Mouse (Mus musculus) large intestine, adult 2 months (tissue): ENCODE data around the gene Dnah9. TPM values are rescaled to one million over a fixed set of nuclear protein-coding genes. Genes with fewer than 3 reads are reported as not detected.

ENCODE experiments used
- DNase-seq: peaks from one replicate; pipeline ENCODE4 v3.0.0-alpha.2; 2012; ENCODE audit warnings: low read depth, low spot score
- WGBS: fragments of 180-500 bp; shearing (Covaris S2); methylation state at CpG from one replicate; pipeline ENCODE4 v1.1.7; 2018; 5-methylcytosine and 5-hydroxymethylcytosine counted together
- polyA plus RNA-seq: library from polyadenylated mRNA; depleted of rRNA; stranded (reverse); fragments of >200 nt; gene quantifications from 2 replicates; pipeline ENCODE4 v1.2.3, GENCODE M21; 2012

The Dnah9 gene
- polyA plus RNA-seq, 1 experiment, result 0.06 TPM

DNA sequence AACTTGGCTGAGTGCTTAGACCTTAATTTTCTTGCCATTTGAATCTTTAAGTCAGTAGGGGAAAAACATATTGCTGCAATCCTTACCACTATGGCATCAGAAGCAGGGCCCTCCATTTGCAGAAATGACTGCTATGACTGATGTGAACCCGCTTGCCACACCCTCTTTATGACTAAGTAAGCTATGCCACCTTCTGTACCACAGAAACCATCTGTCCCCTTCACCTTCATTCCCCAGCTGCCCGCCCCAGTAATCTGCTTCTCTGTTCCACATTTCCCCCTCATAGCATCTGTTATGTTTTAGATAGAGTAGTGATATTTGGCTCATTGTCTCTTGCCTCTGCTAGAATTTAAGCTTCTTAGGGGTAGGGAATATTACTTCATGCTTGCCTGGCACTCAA is 237.6 kb downstream of the Dnah9 start:
- WGBS, result 51% methylated on average over 2 of the region's 2 CpGs
- no peak for DNase-seq

GRCm38 (mm10) chr11:65930359-65930758 is 238.0 kb downstream of the Dnah9 start:
- 52% methylated on average over 4 of the region's 4 CpGs for WGBS
- no peak for DNase-seq

- no peak for DNase-seq
- 65% methylated on average over 1 of the region's 1 CpGs for WGBS
These were observed 240.4 kb downstream of the Dnah9 start for GRCm38 (mm10) chr11:65927962-65928361.

- DNase-seq, result no peak
- 66% methylated on average over 10 of the region's 10 CpGs for WGBS
These were observed 249.7 kb downstream of the Dnah9 start for GRCm38 (mm10) chr11:65918480-65919236.

DNA sequence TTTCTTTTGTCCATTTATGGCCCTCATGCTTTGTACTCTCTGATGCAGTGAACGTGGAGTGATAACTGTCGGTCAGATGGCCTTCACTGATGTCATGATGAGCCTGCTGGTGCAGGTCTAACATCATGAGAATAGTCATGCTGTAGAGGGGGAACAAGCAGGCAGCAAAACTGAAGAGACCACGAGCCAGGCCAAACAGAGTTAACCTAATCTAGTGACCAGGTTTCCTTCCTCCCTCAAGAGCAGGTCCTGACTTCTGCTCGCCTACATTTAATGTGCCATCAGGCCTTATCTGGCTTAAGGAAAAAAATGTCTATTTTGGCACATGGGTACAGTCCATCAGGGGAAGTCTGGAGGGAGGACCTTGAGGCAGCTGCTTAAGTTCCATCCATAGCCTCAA is 259.2 kb downstream of the Dnah9 start:
- DNase-seq, result no peak
- 64% methylated on average over 4 of the region's 4 CpGs for WGBS

GRCm38 (mm10) chr11:65905487-65905886 is 262.9 kb downstream of the Dnah9 start:
- 69% methylated on average over 2 of the region's 2 CpGs for whole genome bisulfite sequencing
- DNase-seq, result no peak

DNA sequence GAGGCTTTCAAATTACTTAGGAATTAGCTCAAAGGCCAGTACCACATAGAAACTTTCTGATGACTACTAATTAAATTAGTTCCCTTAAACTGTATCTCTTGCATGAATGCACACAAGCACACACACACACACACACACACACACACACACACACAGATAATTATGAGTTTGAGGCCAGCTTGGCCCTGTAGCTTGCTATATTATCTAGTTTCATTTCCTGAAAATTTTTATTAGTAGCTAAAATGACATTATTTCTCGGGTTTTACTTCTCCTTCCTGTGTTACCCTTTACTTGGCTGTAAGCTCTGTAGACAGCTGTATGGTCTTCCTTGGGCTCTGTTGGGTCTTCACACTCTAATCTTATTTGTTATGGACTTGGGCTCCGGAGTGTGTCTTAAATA is 264.4 kb downstream of the Dnah9 start:
- WGBS, result 61% methylated on average over 2 of the region's 2 CpGs
- no peak for DNase-seq

GRCm38 (mm10) chr11:65881465-65881864 is 286.9 kb downstream of the Dnah9 start:
- 76% methylated on average over 2 of the region's 2 CpGs for WGBS
- no peak for DNase-seq

DNA sequence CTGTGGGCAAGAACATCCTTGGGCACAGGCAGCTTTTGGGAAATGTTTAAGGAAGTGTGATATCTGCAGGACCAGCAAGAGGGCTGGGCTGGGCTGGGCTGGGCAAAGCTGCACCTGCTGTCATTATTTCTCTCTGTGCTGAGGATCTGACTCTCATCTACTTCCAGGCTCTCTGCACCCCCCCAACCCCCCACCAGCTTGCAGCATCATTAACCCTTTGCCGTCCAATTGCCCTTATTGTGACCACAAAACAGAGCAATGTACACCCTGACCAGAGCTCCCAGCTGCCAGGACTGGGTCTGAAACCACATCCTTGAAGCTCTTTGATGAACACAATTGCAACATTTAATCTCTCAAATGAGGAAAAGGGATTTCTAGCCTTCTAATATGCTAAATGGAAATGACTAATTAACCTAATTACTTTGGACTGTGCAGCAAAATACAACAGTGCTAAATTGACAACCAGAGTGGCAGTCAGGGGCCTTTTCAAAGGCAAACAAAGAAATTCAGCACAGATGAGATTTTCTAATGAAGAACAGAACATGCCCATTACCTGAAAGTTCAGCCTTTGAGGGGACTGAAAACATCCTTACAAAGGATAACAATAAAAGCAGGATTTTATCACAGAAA is 291.1 kb downstream of the Dnah9 start:
- 78% methylated on average over 1 of the region's 1 CpGs for WGBS
- no peak for DNase-seq

DNA sequence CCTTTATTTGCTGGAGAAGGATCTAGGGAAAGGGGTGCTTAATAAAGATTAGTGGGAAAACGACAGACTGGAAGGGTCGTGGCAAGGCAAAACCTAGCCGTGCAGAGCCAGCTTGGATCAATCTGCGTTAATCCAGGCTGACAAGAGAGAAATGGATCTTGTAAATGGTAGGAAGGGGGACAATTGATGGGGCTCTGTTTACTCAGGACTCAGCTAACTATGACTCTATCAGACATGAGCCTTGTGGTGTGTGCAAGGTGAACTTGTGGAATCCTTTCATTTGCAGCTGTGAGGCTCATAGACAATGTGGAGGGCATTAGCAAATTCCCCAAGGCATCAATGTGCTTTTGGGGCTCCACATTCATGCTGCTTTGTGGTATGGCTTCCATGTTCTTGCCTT is 306.9 kb downstream of the Dnah9 start:
- WGBS, result 30% methylated on average over 4 of the region's 4 CpGs
- no peak for DNase-seq

DNA sequence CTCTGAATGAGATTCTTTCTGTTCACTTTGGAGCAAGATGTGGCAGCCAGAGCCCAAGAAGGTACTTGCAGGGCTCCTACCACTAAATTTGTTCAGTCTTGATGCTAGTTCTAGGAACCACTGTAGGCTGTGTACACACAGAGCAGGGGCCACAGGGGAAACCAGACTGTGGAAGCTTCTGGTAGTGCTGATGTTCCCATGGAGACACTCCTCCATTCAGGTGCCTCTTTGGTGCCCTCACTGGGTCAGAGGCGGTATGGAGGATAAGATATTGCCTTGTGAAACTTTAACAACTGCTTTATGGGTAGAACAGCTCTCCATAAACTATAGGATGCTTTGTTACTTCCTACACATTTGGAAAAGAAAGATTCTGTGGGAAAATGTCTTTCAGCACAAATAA is 316.3 kb downstream of the Dnah9 start:
- 4% methylated on average over 1 of the region's 1 CpGs for WGBS
- DNase-seq, result no peak

GRCm38 (mm10) chr11:65846446-65846845 is 321.9 kb downstream of the Dnah9 start:
- DNase-seq, result no peak
- 35% methylated on average over 5 of the region's 5 CpGs for WGBS

DNA sequence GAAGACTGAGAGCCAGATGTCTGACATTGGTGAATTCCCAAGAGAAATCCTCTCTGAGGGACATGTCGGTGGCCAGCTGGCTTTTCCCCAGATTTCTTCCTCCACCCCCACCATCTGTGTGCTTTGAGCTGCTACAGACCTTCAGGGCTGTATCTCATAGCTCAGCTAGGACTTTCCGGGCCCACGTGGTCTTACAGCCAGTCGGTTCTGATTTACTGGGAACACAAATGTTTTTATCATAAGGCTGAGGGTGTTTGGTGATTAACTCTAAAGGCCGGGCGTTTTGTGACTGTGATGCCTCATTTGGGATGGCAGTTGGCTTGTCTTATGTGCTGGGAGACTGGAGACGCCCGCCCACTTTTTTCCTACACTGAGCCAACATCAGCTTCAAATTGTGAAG is 329.4 kb downstream of the Dnah9 start:
- WGBS, result 72% methylated on average over 8 of the region's 8 CpGs
- no peak for DNase-seq

GRCm38 (mm10) chr11:65824556-65824955 is 343.8 kb downstream of the Dnah9 start:
- 82% methylated on average over 3 of the region's 3 CpGs for WGBS
- DNase-seq, result no peak

- WGBS, result 29% methylated on average over 7 of the region's 7 CpGs
- no peak for DNase-seq
These were observed 347.5 kb downstream of the Dnah9 start for GRCm38 (mm10) chr11:65820877-65821276.

DNA sequence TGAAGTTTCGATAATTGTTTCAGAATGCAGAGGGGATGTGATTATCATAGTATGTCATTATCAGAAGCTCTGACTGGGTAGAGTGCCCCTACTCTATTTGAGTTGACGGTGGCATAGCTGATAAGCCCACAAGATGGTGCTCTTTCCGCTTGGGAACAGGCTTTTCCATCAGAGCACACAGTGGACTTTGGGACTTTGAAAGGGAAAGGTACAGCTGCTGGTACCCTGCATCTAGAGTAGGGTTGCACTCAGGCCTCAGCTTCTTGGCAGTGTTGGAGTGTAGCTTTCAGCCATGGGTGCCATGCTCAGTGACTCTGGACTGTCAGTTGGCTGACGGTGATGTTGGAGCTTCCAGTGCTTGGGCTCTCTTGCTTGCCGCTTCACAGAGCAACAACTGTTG is 348.1 kb downstream of the Dnah9 start:
- WGBS, result 86% methylated on average over 5 of the region's 5 CpGs
- no peak for DNase-seq

- WGBS, result 20% methylated on average over 1 of the region's 1 CpGs
- DNase-seq, result no peak
These were observed 350.2 kb downstream of the Dnah9 start for GRCm38 (mm10) chr11:65818193-65818592.

DNA sequence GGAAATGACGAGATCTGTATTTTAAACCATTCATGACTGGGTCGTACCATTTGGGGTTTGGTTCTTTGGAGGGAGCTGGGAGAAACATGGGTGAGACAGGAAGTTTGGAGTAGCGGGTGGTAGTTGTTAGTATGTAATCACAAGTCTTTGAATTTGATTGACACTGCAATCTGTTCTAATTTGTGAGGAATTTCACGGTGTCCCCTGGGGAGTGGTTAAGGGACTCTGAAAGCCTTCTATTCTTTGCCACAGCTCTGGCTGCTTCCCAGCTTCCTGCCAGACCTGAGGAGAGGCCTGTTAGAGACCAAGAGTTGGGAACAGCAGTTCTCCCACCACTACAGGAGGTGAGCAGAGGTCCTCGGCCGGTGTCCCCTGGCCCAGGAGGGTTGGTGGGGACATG is 352.1 kb downstream of the Dnah9 start:
- DNase-seq, result no peak
- 86% methylated on average over 6 of the region's 6 CpGs for WGBS

GRCm38 (mm10) chr11:65814381-65814780 is 354.0 kb downstream of the Dnah9 start:
- WGBS, result 96% methylated on average over 9 of the region's 9 CpGs
- DNase-seq, result no peak

DNA sequence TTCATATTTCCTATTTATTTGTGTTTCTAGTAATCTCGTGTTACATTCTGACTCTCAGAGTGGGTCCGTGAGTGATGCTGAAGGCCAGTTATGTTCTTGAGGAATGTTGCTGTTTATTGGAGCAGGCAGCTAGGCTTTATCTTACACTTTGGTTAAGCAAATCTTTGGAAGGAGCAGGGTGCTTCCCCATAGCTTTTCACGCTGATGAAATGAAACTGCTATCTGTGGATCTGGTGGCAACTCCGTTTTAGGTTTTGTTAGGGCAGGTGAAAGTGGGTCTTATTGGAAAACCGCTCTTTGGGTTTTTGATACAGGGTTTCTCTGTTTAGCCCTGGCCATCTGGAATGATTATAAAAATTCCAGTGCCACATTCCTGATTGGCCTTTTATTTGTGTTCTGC is 356.3 kb downstream of the Dnah9 start:
- DNase-seq, result no peak
- 59% methylated on average over 5 of the region's 5 CpGs for WGBS

DNA sequence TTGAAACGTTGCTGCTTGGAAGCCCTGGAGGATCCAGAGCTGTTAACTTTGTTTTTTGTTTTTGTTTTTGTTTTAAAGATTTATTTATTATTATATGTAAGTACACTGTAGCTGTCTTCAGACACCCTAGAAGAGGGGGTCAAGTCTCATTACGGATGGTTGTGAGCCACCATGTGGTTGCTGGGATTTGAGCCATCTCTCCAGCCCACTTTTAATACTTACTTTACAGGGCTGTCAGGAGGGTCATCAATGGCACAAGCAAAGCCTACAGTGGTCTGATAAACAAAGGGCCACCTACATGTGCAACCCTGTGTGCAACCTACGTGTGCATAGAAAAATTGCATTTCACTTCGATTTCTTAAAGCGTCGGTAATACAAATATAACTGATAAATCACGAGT is 360.8 kb downstream of the Dnah9 start:
- DNase-seq, result no peak
- WGBS, result 38% methylated on average over 7 of the region's 7 CpGs
